Mouse (Mus musculus) layer of hippocampus, adult 18-20 months (tissue): ENCODE measurements around the gene Oas1e. TPM values are rescaled to one million over a fixed set of nuclear protein-coding genes. Genes with fewer than 3 reads are reported as not detected.

ENCODE experiments used
- DNase-seq, 2 experiments: peaks; one replicate each; pipeline ENCODE4 v3.0.0; 2022; ENCODE audit warnings: low spot score in 2 of 2
- total RNA-seq, 2 experiments: library from RNA; stranded (reverse); gene quantifications; 2 replicates each; pipeline ENCODE4 v1.2.3; 2021

Gene Oas1e
- total RNA-seq, 2 experiments from 2014 or later: not detected

- DNase-seq: no peak
These were observed 18.5 kb downstream of the Oas1e start for GRCm38 (mm10) chr5:120776801-120777200.

DNA sequence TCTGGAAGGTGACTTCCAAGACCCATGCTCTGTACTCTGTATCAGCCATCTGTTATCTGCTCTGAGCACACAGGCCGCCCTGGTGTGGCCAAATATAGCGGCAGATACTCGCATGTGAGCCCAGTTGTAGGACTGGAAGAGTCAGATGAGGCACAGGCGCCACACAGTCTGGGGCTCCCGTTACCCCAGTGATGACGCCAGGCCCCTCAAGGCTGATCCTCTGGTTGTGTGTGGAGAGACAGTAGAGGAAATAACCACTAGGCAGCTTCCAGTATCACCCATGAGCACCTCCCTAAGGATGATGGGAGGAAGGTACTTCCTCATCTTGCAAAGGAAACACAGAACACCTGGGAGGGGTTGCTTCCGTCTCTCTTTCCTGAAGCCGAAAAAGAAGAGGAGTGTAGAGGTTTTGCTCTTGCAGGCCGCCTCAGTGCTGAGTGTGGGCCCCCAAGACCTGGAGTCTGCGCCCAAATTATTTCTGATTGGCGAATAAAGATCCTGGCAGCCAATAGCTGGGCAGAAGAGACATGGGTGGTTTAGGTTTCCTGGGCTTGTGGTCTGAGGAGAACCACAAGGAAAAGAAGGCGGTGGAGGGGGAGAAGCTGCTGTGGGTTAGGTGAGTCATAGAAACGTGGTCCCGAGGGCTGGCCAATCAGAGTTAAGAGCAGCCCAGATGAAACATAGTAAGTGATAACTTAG, 19.9 kb downstream of the Oas1e start:
- DNase-seq: no peak

DNA sequence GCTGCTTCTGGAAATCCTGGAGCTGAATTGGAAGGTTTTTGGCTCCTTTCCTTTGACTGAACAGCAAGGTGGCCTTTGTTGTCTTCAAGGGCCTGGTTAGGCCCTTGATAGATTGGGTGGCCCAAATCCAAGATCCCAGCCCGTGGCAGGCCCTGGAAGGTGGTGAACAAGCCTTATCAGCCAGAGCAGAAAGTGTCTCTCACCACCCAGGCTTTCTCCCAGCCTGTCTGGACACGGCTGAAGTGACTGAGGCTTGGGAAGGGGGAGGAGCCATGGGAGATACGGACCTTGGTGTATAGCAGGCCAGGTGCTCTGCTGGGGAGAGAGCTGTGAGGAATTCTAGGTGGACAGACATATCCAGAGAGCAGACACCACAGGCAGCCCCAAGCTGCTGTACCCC, 25.9 kb downstream of the Oas1e start:
- DNase-seq: no peak

DNA sequence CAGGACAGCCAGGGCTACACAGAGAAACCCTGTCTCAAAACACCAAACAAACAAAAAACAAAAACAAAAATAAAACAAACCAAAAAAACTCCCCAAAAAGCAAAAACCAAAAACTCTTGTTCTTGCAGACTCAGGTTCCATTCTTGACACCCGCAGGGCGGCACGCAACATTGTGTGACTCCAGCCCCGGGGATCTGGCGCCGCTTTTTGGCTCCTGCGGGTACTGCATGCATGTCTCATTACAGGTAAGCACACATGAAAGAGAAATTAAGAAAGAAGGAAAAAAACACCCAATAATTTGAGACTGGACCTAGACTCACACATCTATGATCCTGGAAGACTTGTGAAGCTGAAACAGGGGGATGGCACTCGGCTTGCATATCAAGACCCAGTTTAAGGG, 30.3 kb downstream of the Oas1e start:
- DNase-seq: no peak

DNA sequence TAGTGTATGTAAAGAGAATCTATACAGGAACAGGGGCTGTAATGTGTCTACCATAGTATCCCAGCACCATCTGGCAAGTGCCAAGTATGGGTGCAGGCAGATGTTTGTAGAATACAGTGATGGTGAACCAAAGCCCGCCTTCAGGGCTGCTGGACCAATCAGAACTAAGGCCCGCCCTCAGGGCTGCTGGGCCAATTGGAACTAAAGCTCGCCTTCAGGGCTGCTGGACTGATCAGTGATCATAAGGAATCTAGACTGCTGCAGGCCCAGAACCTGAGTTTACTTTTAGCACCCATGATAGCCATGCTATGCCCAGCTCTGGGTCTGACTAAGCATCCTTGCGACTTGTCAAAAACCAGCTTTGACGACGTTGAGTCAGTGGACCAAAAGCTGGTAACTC, 33.4 kb downstream of the Oas1e start:
- no peak for DNase-seq

- no peak for DNase-seq
These were observed 41.1 kb downstream of the Oas1e start for GRCm38 (mm10) chr5:120754215-120754614.

- DNase-seq: no peak
These were observed 42.5 kb downstream of the Oas1e start for GRCm38 (mm10) chr5:120752786-120753185.

GRCm38 (mm10) chr5:120751206-120751605, 44.1 kb downstream of the Oas1e start:
- DNase-seq: no peak

GRCm38 (mm10) chr5:120749688-120750087, 45.6 kb downstream of the Oas1e start, which contains the start of gene Oas2:
Gene Oas2, minus strand, starts transcription at chr5:120749853.
- no peak for DNase-seq

- peak; percentile 26 to 83 for DNase-seq
These were observed 48.9 kb downstream of the Oas1e start for GRCm38 (mm10) chr5:120746451-120746850.

GRCm38 (mm10) chr5:120742125-120742524, 53.2 kb downstream of the Oas1e start:
- peak in 1 of 2 experiments; percentile 20 for DNase-seq

Other genes with a start within 250 kb of the Oas1e start
- 10 to 100 TPM; 33.9 to 37.0 TPM for gene Tpcn1, start 206.9 kb downstream of the Oas1e start, total RNA-seq
- 1 to 10 TPM in 1 of 2 experiments, under 1 TPM in 1; 0.99 to 1.0 TPM for gene Iqcd, start 206.5 kb downstream of the Oas1e start, total RNA-seq
- 10 to 100 TPM; 27.5 to 29.5 TPM for gene Rita1, start 182.9 kb downstream of the Oas1e start, total RNA-seq
- 10 to 100 TPM; 39.3 to 40.5 TPM for gene Ddx54, start 182.8 kb downstream of the Oas1e start, total RNA-seq
- gene Cfap73, start 161.3 kb downstream of the Oas1e start, total RNA-seq: under 1 TPM; 0.61 to 0.82 TPM
- 10 to 100 TPM; 92.7 to 97.3 TPM for gene Rasal1, start 146.7 kb downstream of the Oas1e start, total RNA-seq
- gene Dtx1, start 83.6 kb downstream of the Oas1e start, total RNA-seq: 10 to 100 TPM; 70.7 to 75.2 TPM
- under 1 TPM in 1 of 2 experiments, not detected in 1; 0.30 TPM for gene Oas2, start 45.7 kb downstream of the Oas1e start, total RNA-seq
- gene Oas3, start 17.9 kb downstream of the Oas1e start, total RNA-seq: not detected
- under 1 TPM; 0.35 to 0.46 TPM for gene Oas1c, start 17.0 kb upstream of the Oas1e start, total RNA-seq
- gene Oas1f, start 51.8 kb upstream of the Oas1e start, total RNA-seq: not detected
- gene Oas1h, start 65.9 kb upstream of the Oas1e start, total RNA-seq: not detected
- not detected for gene Oas1g, start 92.1 kb upstream of the Oas1e start, total RNA-seq
- gene Oas1a, start 112.0 kb upstream of the Oas1e start, total RNA-seq: under 1 TPM in 1 of 2 experiments, not detected in 1; 0.33 TPM
- not detected for gene Oas1d, start 119.0 kb upstream of the Oas1e start, total RNA-seq
- gene Rph3a, start 214.6 kb upstream of the Oas1e start, total RNA-seq: 100 to 1,000 TPM; 217 to 224 TPM